Mouse (Mus musculus) embryonic fibroblast, embryonic 13.5 days (primary cell): ENCODE results near the gene Ankrd13c.

Experiments used
- CTCF ChIP-seq: IDR thresholded peaks from 2 replicates; pipeline ENCODE4 v1.5.1; 2011; ENCODE audit warnings: mild to moderate bottlenecking, control low read depth, low read length, moderate library complexity, borderline replicate concordance; ENCODE audit not compliant: insufficient read depth
- POLR2A ChIP-seq: IDR thresholded peaks from 2 replicates; pipeline ENCODE4 v1.6.1; 2011; ENCODE audit warnings: low read depth, mild to moderate bottlenecking, control low read depth, low read length, moderate library complexity

DNA sequence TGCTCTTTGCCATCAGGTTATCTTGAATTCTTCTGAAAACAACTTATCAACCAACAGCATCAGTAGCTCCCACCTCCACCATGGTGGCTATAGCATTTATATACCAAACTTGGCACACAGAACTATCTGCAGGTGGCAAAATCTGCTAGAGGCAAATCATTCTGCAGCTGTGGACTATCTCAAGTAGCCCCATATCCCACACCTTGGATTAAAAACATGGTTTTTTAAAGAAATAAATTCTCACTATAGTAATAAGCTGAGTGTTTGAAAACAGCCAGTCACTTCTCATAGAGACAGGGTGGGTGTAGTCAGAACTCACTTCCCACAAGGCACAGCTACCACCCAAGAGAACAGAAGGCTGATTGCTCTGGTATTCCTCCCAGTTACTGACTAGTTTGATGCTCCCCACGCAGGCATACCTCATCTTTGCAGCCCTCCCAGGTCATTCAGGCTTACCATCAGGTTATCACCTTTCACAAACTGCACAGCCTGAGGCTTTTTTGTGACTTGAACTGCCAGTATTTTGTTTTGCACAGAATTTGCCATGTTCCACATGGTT is 62.8 kb downstream of the Ankrd13c start:
- TF ChIP-seq CTCF = no peak
- no peak for TF ChIP-seq POLR2A
